Mouse (Mus musculus): ENCODE measurements around the gene Uggt1.

DNA sequence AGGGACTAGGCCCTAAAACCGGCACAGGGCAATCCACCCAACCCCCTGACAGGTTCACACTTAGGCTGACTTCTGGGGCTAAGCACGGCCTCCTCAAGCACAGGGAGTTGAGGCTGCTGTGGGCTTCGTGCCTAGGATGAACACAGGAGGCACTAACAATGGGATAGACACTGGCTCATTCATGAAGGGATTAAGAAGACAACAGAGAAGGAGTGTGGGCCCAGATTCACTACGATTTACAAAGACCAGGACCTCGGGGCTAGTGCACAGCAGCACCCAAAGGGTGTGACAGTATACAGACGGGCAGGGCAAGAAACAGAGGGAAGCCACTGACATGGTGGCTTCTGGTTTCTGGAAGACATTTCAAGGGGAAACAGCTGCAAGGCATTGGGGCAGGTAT, 4.3 kb downstream of the Uggt1 start:
- no peak for TF ChIP-seq GATA1 (IDR thresholded peaks at IDR 0.05; ENCODE audit: low read length)
- no peak for TF ChIP-seq TAL1 (IDR thresholded peaks at IDR 0.05; ENCODE audit: low read length)
